Mouse (Mus musculus) CD8-positive naive resting alpha-beta T cell, adult 2 months (primary cell): ENCODE measurements around the gene Rad51ap1.

Experiments used
- DNase-seq, 2 experiments: peaks; one replicate each; pipeline ENCODE4 v3.0.0; 2022; ENCODE audit warnings: low read depth in 2 of 2, low spot score in 2 of 2

Gene Rad51ap1

DNA sequence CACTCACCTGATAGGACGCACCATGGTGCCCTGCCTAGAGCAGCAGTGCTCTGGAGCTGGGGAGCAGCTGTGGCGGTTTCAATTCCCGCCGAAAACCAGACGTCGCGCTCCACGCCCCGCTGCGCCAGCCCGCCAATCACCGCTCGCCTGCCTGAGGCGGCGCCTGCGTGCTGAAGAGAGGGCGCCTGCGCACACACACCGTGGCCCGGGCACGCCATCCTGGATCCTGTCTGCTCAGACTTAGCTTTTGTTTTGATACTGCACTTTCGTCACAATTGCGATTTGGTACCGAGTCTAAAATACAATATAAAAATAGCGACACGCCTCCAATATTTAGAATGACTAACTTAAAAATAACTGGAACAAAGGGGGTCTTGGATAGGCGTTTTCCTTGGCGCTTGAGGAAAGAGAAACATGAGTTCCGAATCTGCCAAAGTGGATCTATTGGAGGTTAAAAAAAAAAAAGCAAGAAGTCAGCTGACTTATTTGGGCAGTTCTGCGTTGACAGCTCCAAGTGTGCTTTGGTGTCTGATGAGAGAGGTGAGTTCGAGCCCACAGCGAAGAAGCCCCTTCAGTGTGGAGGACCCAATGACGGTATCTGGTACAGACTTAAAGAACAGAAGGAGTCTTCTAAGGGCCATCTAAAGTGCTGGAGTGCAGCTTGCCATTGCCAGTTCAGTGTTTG lies at the start of gene Rad51ap1, which contains the start of gene D6Wsu163e:
Gene Rad51ap1 (minus strand): TSS at position 101 of the 685 bp plus-strand sequence.
Gene D6Wsu163e (plus strand): TSS at position 476 of the 685 bp plus-strand sequence.
- peak; percentile 93 to 94 for DNase-seq

- DNase-seq: no peak
Measured at GRCm38 (mm10) chr6:126981539-126982234, 42.3 kb upstream of the Rad51ap1 start.

GRCm38 (mm10) chr6:126966241-126967026 lies 27.0 kb upstream of the Rad51ap1 start:
- no peak for DNase-seq

- no peak for DNase-seq
Measured at GRCm38 (mm10) chr6:126963426-126963825, 24.0 kb upstream of the Rad51ap1 start.

DNA sequence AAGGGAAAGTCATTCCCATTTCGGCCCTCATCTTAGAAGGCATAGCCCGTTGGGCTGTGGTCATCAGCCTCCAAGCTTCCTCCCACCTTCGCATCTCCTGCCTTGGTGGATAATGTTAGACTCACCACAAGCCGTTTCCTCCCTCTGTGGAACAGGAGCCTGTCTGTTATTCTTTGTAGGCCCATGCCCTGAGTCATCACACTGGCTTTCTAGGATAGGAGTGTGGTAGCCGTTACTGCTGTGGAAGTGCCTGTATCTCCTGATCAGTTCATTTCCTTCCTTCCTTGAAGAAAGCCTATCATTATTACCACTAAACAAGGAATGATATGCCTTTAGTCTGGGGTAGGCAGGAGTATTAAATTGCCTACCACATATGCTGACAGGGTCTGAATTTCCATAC lies 23.3 kb upstream of the Rad51ap1 start:
- no peak for DNase-seq

DNA sequence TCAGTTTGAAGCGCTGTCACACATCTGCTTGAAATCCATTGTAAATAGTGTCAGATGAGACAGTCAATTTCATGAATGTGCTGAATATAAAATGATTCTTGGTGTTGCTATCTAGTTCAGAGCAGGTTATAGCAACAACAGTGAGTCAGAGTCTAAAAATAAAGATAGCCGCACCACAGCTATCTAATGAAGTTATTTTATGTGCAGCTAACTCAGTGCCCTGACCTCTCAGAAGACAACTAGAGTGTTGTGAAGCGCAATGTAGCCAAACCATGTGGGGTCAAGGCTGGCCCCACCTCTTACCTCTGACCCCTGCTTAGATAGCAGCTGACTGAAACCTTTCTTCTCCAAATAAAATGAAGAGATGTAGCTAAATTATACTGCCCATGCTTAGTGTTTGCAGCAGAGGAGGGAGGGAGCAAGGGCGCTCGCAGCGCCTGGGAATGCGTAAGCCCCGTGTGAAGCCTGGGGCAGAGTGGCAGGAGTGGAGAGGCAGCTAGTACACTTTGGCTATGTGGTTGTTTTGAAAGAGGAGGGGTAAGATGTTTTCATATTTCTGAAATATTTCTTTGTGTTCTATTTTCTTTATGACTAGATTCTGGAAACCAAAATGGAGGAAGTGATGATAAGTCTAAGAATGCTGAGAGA lies 22.1 kb upstream of the Rad51ap1 start:
- DNase-seq: no peak

- peak; percentile 53 to 62 for DNase-seq
Measured at GRCm38 (mm10) chr6:126955734-126956133, 16.3 kb upstream of the Rad51ap1 start.

DNA sequence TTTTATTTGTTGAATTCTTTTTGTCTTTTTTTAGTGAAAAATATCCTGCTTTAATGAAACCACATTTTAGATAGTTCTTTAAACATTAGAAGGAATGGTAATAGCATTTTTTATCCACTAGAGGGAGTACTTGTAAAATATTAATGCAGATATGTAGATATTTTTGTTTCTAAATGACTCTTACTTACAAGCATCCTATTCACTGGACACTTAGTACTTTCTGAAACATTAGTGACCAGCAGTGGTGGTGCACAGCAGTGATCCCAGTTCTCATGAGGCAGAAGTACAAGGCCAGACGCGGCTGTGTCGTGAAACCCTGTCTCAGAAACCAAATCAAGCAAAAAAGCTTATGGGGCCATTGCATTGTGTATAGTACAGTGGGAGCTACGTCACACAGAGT lies 8.9 kb upstream of the Rad51ap1 start:
- DNase-seq: no peak

- DNase-seq: no peak
Measured at GRCm38 (mm10) chr6:126940451-126940850, 1.1 kb upstream of the Rad51ap1 start.

- DNase-seq: no peak
Measured at GRCm38 (mm10) chr6:126938853-126939486, 417 bp downstream of the Rad51ap1 start.

DNA sequence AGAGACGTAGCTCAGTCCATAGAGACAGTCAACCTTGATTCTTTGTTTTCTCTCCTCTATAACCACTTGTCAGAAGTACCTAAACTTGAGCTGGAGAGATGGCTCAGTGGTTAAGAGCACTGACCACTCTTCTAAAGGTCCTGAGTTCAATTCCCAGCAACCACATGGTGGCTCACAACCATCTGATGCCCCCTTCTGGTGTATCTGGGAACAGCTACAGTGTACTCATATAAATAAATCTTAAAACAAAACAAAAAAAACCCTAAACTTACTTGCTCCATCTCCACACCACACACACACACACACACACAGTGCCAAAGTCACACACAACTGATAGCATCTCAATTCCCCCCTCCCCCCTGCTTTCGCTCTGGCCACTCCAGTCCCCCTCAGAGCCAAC lies 1.3 kb downstream of the Rad51ap1 start:
- DNase-seq: peak in 1 of 2 experiments; percentile 19

DNA sequence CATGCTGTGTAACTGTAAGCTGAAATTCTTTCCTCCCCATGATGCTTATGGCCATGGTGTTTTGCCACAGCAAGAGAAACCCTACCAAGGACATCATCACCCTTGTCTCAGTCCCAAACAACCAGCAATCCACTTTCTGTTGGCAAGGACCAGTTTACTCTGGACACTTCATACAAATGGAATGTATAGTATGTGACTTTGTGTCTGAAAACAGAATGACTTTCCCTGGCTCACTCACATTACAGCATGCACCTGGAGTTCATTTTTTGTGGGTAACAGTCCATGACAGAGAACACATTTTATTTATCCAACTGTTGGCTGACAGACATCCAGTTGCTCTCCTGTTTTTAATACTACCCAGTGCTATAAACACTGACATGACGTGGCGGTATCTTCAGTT lies 6.5 kb downstream of the Rad51ap1 start:
- no peak for DNase-seq

- no peak for DNase-seq
Measured at GRCm38 (mm10) chr6:126921111-126921881, 18.1 kb downstream of the Rad51ap1 start, which contains the start of gene Dyrk4. Dyrk4 (minus strand) TSS chr6:126921839.

- DNase-seq: no peak
Measured at GRCm38 (mm10) chr6:126914928-126915327, 24.5 kb downstream of the Rad51ap1 start.

DNA sequence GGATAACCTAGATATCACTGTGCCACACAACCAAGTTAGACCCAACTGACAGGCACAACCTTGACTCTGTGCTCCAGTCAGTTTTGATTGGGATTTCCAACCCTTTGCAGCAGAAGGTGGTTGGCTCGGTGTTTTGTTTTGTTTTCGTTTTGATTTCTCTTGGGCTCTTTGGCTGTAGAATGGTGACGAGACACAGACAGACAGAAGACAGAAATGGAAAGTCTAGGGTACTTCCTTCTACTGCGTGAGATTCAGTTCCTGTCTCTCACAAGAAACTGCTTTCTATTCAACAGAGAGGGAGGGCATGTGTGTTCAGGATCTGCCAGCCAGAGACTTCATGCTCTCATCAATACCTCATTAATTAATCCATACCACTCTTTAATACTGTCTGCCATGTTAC lies 28.7 kb downstream of the Rad51ap1 start:
- no peak for DNase-seq

DNA sequence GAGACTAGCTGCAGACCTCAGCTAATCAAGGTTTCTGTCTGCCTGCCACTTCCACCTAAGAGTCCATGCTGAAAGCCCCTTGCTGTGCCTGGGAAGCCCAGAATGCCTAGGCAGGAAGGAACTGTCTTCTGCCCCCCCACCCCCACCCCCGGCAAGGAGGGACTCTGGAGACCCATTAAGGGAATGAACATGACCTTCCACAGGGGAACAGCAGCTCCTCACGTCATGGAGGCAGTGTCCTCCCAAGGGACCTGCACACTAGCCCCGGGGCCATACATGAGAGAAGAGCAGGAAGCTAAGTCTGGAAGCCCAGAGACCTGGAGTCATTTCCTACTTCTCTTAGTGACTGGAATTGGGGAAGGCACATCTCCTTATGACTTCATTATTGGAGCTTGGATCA lies 31.5 kb downstream of the Rad51ap1 start:
- no peak for DNase-seq

GRCm38 (mm10) chr6:126907378-126907777 lies 32.0 kb downstream of the Rad51ap1 start:
- no peak for DNase-seq

DNA sequence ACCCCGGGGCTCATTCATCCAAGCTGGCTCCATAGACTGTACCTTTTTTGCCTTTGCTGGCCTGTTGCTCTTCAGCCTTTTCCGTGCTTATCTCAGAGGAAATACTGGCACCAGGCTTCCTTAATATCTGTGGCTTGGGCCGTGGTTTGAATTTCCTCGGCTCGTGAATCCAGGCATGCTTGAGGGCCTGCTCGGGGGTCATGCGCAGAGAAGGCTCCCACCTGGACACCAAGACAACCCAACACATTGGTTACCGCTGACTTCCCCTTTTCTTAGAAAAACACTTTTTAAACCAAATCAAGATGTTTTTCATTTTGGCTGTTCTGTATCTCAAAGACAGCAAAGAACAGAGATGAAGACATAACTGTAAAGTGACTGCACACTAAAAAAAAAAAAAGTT lies 62.3 kb downstream of the Rad51ap1 start:
- no peak for DNase-seq
